Mouse (Mus musculus): Measurements from ENCODE around the gene Atxn7l1.

Gene Atxn7l1

DNA sequence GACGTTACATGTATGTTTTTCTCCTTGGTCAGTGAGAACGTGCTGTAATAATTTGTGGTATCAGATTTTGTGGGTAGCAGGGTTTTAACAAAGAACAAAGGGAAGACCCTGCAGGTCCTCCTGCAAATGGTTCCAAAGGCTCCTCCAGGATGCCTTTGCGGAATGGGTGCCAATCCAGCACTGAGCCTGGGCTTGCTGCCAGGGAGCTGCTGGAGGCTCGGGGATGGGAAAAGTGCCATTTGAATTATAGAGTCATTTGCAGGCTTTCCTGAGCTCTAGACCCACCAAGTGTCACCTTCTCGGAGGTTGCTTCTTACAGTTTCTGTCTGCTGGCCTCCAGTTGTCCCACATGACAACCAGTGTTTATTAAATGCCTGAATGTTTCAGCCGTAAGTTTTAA lies 213.2 kb downstream of the Atxn7l1 start:
- DNase-seq (ENCODE audit: low spot score in 2 of 2) = no peak

- DNase-seq (ENCODE audit: low spot score in 2 of 2) = no peak
Observed at GRCm38 (mm10) chr12:33364511-33364910, 217.0 kb downstream of the Atxn7l1 start.

- DNase-seq (ENCODE audit: low spot score in 2 of 2) = no peak
Observed at GRCm38 (mm10) chr12:33365133-33365532, 217.6 kb downstream of the Atxn7l1 start.

GRCm38 (mm10) chr12:33369555-33369954 lies 222.1 kb downstream of the Atxn7l1 start:
- no peak for DNase-seq (ENCODE audit: low spot score in 2 of 2)

DNA sequence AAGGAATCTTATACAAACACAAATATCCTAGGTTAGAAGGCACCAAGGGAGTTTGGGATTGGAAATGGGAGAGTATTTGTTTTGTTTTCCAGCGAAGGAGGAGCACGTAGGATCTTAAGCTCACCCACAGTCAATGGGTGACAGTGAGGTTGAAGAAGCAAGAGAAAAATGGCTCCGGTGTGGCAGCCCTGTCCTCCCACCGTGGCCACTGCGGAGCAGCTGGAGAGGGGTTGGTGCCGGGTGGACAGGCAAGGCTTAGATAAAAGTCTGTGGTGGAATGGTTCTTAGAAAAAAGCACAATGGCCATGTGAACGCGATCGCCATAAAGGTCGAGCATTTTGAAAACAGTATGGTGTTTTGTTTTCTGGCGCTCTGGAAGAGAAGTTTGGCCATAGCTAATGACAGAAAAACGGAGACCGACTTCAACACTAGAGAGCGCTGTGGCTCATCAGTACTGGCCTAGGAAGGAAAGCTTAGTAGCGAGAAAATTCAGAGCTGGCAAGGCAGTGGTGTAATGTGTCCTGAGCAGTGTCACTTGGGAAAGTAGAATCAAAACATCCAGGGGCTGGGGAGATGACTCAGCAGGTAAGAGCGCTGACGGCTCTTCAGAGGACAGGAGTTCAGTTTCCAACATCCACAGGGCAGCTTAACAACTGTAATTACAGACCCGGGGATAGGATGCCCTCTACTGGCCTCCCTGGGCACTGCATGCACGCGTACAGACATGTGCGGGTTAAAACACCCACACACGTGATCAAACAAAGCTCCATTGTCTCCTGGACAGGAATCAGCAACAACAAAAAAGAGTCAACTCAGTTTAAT lies 232.3 kb downstream of the Atxn7l1 start:
- DNase-seq (ENCODE audit: low spot score in 2 of 2) = peak; percentile 51 to 69

DNA sequence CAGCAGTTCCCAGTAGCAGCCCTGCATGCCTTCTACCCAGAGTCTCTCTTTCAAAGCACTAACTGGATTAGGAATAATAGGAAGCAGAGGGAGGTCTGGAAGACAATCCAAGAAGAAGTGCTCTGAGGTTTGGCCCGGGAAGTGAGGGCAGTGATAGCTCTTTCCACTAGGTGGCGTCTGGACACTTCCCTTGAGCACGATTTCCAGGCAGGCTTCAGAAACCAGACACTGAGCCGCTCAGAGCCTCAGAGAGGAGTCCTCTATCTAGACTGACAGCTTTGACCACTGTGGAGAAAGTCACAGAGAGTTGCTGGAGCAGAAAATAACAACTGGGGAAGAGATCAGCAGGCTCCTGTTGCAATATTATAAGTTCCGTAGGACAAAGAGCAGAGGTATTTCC lies 241.3 kb downstream of the Atxn7l1 start:
- DNase-seq (ENCODE audit: low spot score in 2 of 2) = peak; percentile 38 to 39

DNA sequence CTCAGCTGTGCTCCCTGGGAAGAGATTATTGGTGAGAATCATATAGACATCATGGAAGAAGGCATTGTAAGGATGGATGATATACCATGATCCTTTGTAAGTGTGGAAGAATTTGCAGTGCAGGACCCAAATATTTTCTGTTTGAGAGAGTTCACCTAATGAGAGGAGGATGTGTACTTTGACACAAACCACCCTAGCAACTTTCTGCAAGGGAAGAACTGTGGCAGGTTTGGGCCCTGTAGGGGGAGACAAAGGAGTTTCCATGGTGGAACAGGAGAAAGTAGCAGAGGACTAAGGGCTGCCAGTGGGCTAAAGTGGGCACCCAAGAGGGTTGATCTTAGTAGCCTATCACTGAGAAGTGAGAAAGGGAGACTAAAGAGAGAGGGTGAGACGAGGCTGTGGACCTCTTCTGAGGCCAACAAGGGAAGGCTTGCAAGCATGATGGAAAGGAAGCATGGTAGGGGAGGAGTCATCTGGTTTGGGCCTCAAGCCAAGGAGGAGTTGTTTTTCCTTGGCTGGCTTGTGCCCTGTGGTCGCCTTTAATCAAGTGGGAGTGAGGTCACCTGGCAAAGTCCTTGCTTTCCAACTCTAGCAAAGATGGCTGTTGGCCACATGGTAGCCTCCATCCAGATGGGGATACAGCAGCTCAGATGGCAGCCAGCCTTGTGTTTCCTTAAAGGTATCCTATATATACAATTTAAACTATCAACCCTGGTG lies 243.5 kb downstream of the Atxn7l1 start:
- no peak for DNase-seq (ENCODE audit: low spot score in 2 of 2)

DNA sequence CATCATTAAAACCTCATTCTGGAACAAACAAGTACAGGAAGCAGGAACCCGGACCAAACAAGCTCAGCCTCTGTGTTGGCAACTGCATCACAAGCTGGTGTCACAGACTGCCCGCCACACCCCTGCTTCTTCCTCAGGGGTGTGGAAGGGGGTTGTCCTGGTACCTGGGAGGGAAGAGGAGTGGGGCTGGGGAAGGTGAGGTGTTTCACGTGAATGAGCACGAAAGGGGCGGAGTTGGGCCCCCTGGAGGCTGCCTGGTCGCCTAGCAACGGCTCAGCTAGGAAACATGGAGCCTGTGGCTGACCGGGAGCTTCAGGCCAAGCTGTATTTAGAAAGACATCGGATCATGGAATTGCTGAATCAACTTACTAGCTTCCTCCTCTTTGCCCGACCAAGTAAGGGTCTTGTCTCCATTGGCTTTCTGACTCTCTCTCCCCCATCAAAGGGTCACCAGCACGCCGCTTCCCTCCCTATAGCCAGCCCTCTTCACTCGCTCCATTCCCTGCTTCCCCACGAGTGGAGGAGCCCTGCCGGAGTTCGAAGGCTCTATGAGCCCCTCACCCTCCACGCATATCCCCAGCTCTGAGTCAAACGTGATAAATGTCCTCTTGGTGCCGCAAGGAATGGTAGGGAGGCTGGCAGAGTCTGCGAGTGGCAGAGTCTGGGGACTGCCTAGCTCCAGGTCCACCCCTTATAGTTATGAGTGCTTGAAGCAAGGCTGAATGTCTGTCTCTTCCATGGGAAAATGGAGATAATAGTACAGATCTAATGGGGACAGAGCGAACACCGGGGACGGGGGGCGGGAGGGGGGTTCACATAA lies 247.5 kb downstream of the Atxn7l1 start, which contains the start of gene Efcab10:
Efcab10 (plus strand) TSS at position 51 of the 820 bp plus-strand sequence.
- no peak for DNase-seq (ENCODE audit: low spot score in 2 of 2)

- DNase-seq (ENCODE audit: low spot score in 2 of 2) = no peak
Observed at GRCm38 (mm10) chr12:33403265-33403693, 255.8 kb downstream of the Atxn7l1 start.

GRCm38 (mm10) chr12:33404996-33405395 lies 257.5 kb downstream of the Atxn7l1 start:
- DNase-seq (ENCODE audit: low spot score in 2 of 2) = no peak

GRCm38 (mm10) chr12:33405398-33406026 lies 258.0 kb downstream of the Atxn7l1 start:
- DNase-seq (ENCODE audit: low spot score in 2 of 2) = no peak

DNA sequence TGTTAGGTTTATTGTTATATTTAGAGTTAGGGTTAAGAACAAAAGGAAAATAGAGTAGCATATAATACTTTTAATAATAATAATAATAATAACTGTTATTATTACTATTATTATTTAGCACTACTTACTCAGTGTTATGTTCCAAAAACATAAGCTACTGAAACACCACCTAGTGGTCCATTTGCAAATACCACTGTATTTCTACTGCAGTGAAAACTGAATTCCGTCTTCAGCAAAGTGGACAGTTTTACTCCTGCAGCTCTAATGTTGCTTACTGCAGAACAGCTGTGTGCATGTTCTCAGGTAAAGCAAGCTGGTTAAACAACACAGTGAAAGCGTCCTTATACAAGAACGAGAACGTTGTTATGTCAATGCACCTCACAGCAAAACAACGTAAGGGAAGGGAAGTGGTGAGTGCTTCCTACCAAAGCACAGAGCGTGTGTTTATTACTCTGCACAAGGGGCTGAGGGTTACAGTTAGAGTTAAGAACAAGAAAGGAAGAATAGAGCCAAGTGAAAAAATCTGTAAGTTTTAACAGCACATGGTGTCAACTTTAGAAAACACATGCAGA lies 264.2 kb downstream of the Atxn7l1 start:
- DNase-seq (ENCODE audit: low spot score in 2 of 2) = no peak

All from natural killer cell, adult 2 months (primary cell).